Mouse (Mus musculus): ENCODE measurements around the gene Tspan4.

- TF ChIP-seq CTCF (IDR thresholded peaks at IDR 0.05; ENCODE audit: control insufficient read depth, insufficient read depth, insufficient replicate concordance, low read depth, low read length) = no peak
- no peak for TF ChIP-seq POLR2A (IDR thresholded peaks at IDR 0.05; ENCODE audit: control insufficient read depth, low read depth, low read length)
These were observed 21.4 kb upstream of the Tspan4 start for GRCm38 (mm10) chr7:141453636-141454035.

Measured in testis, adult 2 months (tissue).